ENCODE assay signal across 24 mouse cellular contexts in genomic region chr2:130386212-130386611, GRCm38 (mm10). TPM values are rescaled to one million over a fixed set of nuclear protein-coding genes. Genes with fewer than 3 reads are reported as not detected.
DNase-seq lines count a peak whose midpoint lies in the region; ATAC-seq and TF ChIP-seq lines count a peak whose summit lies in the region.
"Had no signal": no experiment of that assay in that cellular context is flagged by ENCODE, and none has a peak within 500 bp of the region (broad histone marks: within the 10 kb centered on the region; RNA-seq: fewer than 3 reads in every experiment).

No protein-coding gene starts in this region.

- peak; percentile 28 for DNase-seq in lung, postnatal 0 days (ENCODE audit: low spot score)
- DNase-seq in lung, adult 2 months, result no peak
- peak; percentile 51 for DNase-seq in lung, postnatal 14 days
- peak; percentile 45 for DNase-seq in lung, postnatal 36 days
- no peak for DNase-seq in retina, embryonic 14.5 days (ENCODE audit: low spot score)
- DNase-seq in adrenal gland, postnatal 4 days (ENCODE audit: low spot score in 2 of 2), result no peak
- DNase-seq: adrenal gland, adult 2 months; adrenal gland, postnatal 10 days; adrenal gland, postnatal 25 days; cerebellum, adult 11-12 months; cerebellum, adult 2 months; cerebellum, adult 9-10 months; cerebellum, postnatal 10 days; cerebellum, postnatal 25 days had no signal

- H3K4me3 ChIP-seq in lung, postnatal 0 days (ENCODE audit: low read depth, low read length), result no peak overlapping the region
- no peak overlapping the region for H3K4me3 ChIP-seq in lung, adult 2 months (replicated peaks; ENCODE audit: extremely low read depth, low read depth, low read length)
- H3K4me3 ChIP-seq: embryonic facial prominence, embryonic 10.5 days; embryonic facial prominence, embryonic 12.5 days; forebrain, embryonic 13.5 days; forebrain, embryonic 15.5 days had no signal

- ATAC-seq in lung, postnatal 0 days, result no peak
- ATAC-seq: forebrain, embryonic 13.5 days; forebrain, embryonic 15.5 days had no signal

- no peaks in the 10 kb centered on the region for H3K36me3 ChIP-seq in lung, postnatal 0 days (ENCODE audit: insufficient read depth, low read length)
- H3K36me3 ChIP-seq: forebrain, embryonic 15.5 days had no signal

- H3K27ac ChIP-seq in lung, postnatal 0 days (ENCODE audit: low read length), result no peak overlapping the region
- H3K27ac ChIP-seq: embryonic facial prominence, embryonic 10.5 days; embryonic facial prominence, embryonic 12.5 days; forebrain, embryonic 13.5 days; forebrain, embryonic 15.5 days had no signal

- no peak for TF ChIP-seq EP300 in lung, postnatal 0 days (IDR thresholded peaks at IDR 0.05)

- no peak for TF ChIP-seq CTCF in lung, postnatal 0 days (IDR thresholded peaks at IDR 0.05)
- TF ChIP-seq CTCF in lung, adult 2 months (IDR thresholded peaks at IDR 0.05; ENCODE audit: insufficient read depth, low read length), result no peak

- no peaks in the 10 kb centered on the region for H3K4me1 ChIP-seq in lung, postnatal 0 days (ENCODE audit: insufficient read depth, low read depth, low read length)
- no peaks in the 10 kb centered on the region for H3K4me1 ChIP-seq in lung, adult 2 months (ENCODE audit: control insufficient read depth, insufficient read depth, low read length)
- H3K4me1 ChIP-seq: forebrain, embryonic 13.5 days; forebrain, embryonic 15.5 days had no signal

- H3K27me3 ChIP-seq in lung, postnatal 0 days (replicated peaks; ENCODE audit: insufficient read depth, low read length), result no peaks in the 10 kb centered on the region
- H3K27me3 ChIP-seq: forebrain, embryonic 13.5 days; forebrain, embryonic 15.5 days had no signal

- no peaks in the 10 kb centered on the region for H3K9me3 ChIP-seq in lung, postnatal 0 days (ENCODE audit: low read length)
- H3K9me3 ChIP-seq: embryonic facial prominence, embryonic 12.5 days; forebrain, embryonic 13.5 days; forebrain, embryonic 15.5 days had no signal

- no peak overlapping the region for H3K9ac ChIP-seq in lung, postnatal 0 days (replicated peaks; ENCODE audit: low read depth)
- H3K9ac ChIP-seq: embryonic facial prominence, embryonic 12.5 days; forebrain, embryonic 13.5 days; forebrain, embryonic 15.5 days had no signal

- H3K4me2 ChIP-seq in lung, postnatal 0 days (replicated peaks; ENCODE audit: low read depth, low read length), result no peak overlapping the region
- H3K4me2 ChIP-seq: embryonic facial prominence, embryonic 12.5 days; forebrain, embryonic 13.5 days; forebrain, embryonic 15.5 days had no signal

- 40% methylated on average over 1 of the region's 1 CpGs for WGBS in lung, postnatal 0 days
- 57% methylated on average over 1 of the region's 1 CpGs for WGBS in lung, adult 2 months

- no peak for TF ChIP-seq POLR2A in lung, adult 2 months (IDR thresholded peaks at IDR 0.05; ENCODE audit: borderline replicate concordance, extremely low read depth, low read depth, low read length)

RNA-seq across cellular contexts. Expression of gene Cpxm1, which starts 11.2 kb away (rescaled TPM):
- 13.9 and 14.9 TPM in 2 replicates for polyA plus RNA-seq in lung, postnatal 0 days (2015; fragmentation: Nextera tagmentation; extraction: Ambion mirVana)
- 17.6 and 20.5 TPM in 2 replicates for polyA plus RNA-seq in lung, adult 2 months (2012; rRNA removed)
- total RNA-seq in adrenal gland, postnatal 4 days (2021), result 10 to 100 TPM; 18.1 to 22.0 TPM

RNA-seq across cellular contexts. Expression of gene Gm28372, which starts 18.8 kb away (rescaled TPM):
- polyA plus RNA-seq in lung, postnatal 0 days (2015; fragmentation: Nextera tagmentation; extraction: Ambion mirVana), result 0.10 TPM in 1 of 2 replicates, not detected in the other
- not detected in 2 replicates for polyA plus RNA-seq in lung, adult 2 months (2012; rRNA removed)
- not detected for total RNA-seq in adrenal gland, postnatal 4 days (2021)
- total RNA-seq: adrenal gland, adult 2 months; adrenal gland, postnatal 10 days; adrenal gland, postnatal 25 days; ES-E14; MEL had no signal
- polyA plus RNA-seq: adrenal gland, adult 2 months; C2C12; cerebellum, adult 2 months; cortical plate, adult 2 months; embryonic facial prominence, embryonic 10.5 days; embryonic facial prominence, embryonic 12.5 days; embryonic facial prominence, embryonic 14.5 days; forebrain, embryonic 11.5 days had no signal

RNA-seq across cellular contexts. Expression of gene 1700020A23Rik, which starts 18.8 kb away (rescaled TPM):
- not detected in 2 replicates for polyA plus RNA-seq in lung, postnatal 0 days (2015; fragmentation: Nextera tagmentation; extraction: Ambion mirVana)
- polyA plus RNA-seq in lung, adult 2 months (2012; rRNA removed), result not detected in 2 replicates
- not detected for total RNA-seq in adrenal gland, postnatal 4 days (2021)
- total RNA-seq: adrenal gland, postnatal 10 days; adrenal gland, postnatal 25 days; ES-E14; MEL had no signal
- polyA plus RNA-seq: adrenal gland, adult 2 months; C2C12; cerebellum, adult 2 months; cortical plate, adult 2 months; embryonic facial prominence, embryonic 10.5 days; embryonic facial prominence, embryonic 12.5 days; embryonic facial prominence, embryonic 14.5 days; forebrain, embryonic 11.5 days had no signal

RNA-seq across cellular contexts. Expression of gene Tmem239, which starts 20.1 kb away (rescaled TPM):
- not detected in 2 replicates for polyA plus RNA-seq in lung, postnatal 0 days (2015; fragmentation: Nextera tagmentation; extraction: Ambion mirVana)
- polyA plus RNA-seq in lung, adult 2 months (2012; rRNA removed), result not detected in 2 replicates
- total RNA-seq in adrenal gland, postnatal 4 days (2021), result not detected
- total RNA-seq: adrenal gland, adult 2 months; adrenal gland, postnatal 10 days; adrenal gland, postnatal 25 days; ES-E14; MEL had no signal
- polyA plus RNA-seq: adrenal gland, adult 2 months; cerebellum, adult 2 months; cortical plate, adult 2 months; embryonic facial prominence, embryonic 10.5 days; embryonic facial prominence, embryonic 14.5 days; forebrain, embryonic 11.5 days; forebrain, embryonic 13.5 days; forebrain, embryonic 15.5 days had no signal

RNA-seq across cellular contexts. Expression of gene Vps16, which starts 37.9 kb away (rescaled TPM):
- 46.8 and 47.0 TPM in 2 replicates for polyA plus RNA-seq in lung, postnatal 0 days (2015; fragmentation: Nextera tagmentation; extraction: Ambion mirVana)
- polyA plus RNA-seq in lung, adult 2 months (2012; rRNA removed), result 45.3 and 67.2 TPM in 2 replicates
- total RNA-seq in adrenal gland, postnatal 4 days (2021), result 10 to 100 TPM; 93.9 to 96.3 TPM

Comparison
In these comparisons a context has a peak if more than half of its experiments do, and no peak if none do; other contexts are left out.
1. DNase-seq: peak in lung, postnatal 0 days (single experiment), lung, postnatal 14 days (single experiment) and lung, postnatal 36 days (single experiment); none in lung, adult 2 months (single experiment), retina, embryonic 14.5 days (single experiment) and adrenal gland, postnatal 4 days (0 of 2).